Mouse (Mus musculus) right cerebral cortex, postnatal 10 days (tissue): ENCODE measurements around the gene Foxn1.

ENCODE experiments used
- DNase-seq, 2 experiments: peaks; one replicate each; pipeline ENCODE4 v3.0.0; 2021; ENCODE audit warnings: low spot score in 2 of 2

Foxn1 gene

DNA sequence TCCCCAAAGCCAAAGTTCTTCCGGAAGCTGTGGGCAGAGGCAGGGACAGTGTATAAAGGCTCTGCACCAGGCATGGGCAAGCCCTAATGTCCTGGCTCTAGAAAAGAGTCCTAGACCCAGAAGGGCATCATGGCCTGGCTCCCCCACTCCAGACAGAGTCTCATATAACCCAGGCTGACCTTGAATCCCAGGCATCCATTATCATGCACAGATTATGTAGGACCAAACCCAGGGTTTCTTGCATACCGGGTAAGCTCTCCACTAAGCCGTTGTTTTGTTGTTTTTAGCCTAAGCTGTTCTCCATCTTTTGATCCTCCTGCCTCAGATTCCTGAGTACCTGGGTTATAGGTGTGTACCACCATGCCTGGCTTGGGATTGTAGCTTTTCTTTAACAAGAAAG is 14.6 kb upstream of the Foxn1 start:
- no peak for DNase-seq

DNA sequence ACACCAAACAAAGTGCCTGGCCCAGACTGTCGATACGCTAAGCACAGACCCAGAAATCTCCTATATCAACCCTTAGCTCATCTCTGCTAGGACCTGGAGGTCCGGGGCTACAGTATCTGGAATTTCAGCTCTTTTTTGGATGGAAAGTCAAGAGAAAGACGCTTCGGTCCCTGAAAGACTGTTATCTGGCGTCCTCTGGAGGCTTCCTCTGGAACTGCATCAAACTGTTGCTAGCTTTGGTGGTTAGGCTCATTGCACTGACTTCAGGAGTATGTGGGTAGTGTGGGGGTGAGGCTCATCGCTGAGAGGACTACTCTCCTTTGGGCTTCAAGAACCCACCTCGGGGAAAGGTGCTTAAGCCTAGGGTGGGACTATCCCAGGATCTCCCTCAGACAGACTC is 13.3 kb upstream of the Foxn1 start:
- DNase-seq: peak; percentile 83 to 89

DNA sequence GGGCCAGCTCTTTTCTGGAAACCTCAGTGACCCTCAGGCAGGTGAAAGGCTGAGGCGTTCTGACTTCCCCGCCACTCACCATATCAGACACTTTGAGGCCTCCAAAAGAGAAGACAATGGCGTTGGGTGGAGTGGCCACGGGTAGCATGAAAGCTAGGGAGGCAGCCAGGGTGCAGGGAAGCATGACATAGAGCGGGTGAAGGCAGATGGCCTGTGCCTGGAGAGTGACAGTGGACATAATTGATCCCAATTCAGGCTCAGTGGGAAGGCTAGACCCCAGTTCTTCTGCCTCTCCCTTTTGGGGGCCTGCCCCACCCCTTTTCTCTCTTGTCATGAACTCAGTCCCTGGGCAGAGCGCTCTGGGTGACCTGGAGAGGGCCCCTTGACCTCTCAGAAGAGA is 11.9 kb upstream of the Foxn1 start:
- DNase-seq: no peak

DNA sequence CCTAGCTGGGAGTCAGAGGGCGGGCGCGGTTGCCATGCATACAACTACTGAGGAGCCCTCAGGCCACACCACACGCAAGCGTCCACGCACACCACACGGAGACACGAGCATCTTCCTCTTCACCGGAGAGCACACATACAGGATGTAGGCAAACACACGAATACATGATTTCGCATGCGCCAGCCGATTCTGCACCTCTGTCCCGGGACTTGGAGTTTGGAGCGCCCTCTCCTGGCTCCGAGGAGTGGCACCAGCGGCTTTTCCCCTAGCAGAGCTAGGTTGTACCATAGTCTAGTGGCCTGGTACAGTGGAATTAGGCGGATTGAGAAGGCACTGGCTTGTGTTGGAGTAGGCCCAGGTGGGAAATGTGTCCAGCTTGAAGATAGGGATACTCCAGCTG is 11.0 kb upstream of the Foxn1 start:
- peak; percentile 59 to 76 for DNase-seq

DNA sequence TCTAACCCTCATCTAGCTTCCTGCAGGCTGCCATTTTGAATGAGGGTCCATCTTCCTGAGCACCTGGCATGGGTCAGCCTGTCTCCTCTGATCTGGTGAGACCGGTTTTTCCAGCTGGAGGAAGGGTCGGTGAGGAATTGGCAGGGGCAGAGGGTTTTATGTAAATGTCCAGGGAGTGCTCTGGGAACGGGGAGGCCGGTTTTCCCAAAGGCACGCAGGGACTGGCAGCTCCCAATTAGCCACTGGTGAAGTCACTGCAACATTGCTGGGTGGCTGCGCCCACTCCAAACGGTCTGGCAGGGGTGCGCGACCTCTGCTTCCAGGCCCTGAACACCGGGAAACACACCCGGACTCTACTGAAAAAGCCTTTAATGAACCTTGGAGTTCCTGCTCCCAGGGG is 10.6 kb upstream of the Foxn1 start:
- no peak for DNase-seq

DNA sequence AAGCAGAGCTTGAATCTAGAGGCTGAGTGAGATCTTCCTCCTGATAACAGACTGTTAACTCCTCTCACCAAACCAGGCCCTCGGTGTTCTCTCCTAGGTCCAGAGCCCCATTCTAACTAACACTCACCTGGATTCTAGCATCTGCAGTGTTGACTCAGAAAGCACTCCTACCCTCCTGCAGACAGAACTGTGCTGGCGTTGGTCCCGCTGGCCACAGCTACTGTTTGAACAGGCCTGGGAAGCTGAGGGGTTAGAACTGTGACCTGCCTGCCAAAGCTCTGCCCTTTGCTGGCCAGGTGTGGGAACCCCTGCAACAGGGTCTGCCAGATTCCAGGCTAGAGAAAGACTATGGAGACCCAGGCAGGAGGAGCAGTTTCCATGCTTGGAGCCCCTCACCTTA is 6.4 kb upstream of the Foxn1 start:
- DNase-seq: no peak

DNA sequence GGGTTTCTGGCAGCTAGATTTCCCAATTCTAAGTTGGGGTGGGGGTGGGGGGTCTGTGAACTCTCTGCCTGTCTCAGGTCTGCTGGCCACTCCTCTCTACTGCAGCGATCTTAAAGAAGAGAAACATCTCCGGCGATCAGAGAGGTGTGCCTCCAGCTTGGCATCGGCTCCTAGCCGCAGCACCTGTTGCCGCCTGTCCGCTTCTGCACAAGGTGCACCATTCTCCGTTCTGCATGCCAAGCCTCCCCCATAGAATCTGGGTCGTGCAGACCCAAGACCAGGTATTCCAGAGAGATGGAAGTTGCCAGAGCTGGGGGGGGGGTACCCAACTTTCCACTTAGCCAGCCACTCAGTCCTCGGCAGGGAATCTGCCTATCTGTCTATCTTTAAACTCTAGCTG is 582 bp downstream of the Foxn1 start:
- no peak for DNase-seq

DNA sequence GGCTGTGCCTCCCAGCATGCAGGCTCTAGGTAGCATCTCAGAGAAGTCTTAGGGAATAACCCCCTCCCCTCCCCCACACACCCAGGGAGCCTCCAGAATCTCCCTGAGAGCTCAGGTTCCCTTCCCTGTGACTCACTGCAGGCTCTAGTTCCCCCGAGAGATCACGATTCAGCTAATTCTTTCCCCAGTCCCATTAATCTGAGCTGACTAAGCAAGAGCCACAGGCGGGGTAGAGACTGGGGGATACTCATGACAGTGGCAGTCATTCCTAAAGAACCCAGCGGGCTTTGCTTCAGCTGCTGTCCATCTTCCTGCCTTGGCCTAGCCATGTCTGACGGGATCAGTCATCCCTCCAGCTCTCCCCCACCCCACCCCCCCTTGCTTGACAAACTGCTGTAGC is 3.7 kb downstream of the Foxn1 start:
- DNase-seq: no peak

DNA sequence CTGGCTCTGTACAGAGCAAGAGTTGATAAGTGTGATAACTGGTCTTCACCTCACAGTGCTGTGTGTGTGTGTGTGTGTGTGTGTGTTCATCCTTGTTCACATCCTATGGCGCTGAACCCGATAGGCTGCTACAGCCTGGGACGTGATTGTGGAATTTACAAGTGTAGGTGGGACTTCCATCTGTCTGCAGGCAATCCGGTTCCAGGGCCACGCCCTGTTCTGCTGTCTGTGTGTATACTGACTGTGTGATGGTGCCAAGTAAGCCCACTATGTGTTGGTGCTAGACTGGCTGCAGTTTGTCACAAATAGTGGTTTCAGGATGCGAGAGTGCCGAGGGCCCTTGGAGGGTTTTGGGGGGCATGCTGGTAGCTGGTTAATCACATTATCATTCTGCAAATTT is 4.1 kb downstream of the Foxn1 start:
- no peak for DNase-seq

DNA sequence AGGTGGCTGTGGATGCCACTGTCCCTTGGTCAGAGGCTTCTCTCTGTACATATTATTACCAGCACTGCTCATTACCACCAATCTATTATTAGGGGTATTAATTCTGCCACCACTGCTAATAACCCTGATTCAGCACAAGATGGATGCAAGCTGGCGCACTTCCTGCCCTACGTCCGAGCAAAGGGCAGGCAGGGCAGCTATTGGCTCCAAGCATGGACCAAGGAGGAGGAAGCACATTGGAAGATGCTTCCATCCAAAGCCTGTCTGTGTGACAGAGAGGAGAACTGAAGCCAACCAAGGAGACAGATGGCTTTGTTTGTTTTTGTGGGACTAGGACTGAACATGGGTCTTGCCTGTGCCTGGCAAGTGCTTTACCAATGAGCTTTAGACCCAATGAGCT is 5.4 kb downstream of the Foxn1 start:
- no peak for DNase-seq

DNA sequence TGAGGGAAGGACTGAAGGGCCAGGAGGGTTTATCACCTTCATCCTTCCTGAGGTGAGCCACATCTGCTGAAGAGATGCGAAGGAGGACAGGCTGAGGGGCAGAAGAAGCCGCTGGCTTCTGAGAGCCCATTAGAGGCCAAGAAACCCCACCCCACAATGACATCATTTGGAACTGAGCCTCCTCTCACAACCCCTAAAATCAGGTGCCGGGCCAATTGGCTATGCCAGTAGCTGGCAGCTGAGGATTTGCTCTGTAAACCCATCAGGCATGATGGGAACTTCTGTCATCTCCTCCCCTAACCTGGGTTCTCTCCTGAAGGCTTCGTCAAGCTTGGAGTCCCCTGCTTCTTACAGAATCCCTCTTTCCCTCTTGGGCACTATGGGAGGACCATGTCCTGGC is 6.0 kb downstream of the Foxn1 start:
- no peak for DNase-seq

DNA sequence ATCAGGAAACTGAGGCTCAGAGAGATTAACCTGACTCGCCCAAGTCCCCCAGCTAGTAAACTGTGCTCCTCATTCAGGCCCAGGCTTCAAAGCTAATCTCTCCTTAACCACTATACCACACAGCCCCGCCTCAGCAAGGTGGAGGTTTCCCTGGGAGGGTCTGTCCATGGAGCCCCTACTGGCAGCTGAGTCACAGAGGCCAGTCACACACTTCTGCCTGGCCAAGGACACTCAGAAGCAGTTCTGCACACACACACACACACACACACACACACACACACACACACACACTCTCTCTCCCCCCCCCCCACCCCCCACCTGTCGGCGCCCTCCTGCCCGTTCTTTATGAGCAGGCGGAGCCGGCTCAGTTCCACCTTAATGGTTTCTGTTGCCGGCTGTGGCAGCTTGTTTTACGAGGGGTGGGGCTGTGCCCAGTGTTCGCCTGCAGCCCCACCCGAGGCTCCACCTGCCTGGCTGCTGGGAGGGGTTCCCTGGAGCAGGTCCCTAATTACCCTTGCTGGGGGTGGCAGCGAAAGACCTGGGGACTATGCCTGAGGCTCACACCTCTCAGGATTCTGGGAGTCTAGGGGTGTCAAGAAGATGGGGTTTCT is 8.7 kb downstream of the Foxn1 start:
- no peak for DNase-seq

DNA sequence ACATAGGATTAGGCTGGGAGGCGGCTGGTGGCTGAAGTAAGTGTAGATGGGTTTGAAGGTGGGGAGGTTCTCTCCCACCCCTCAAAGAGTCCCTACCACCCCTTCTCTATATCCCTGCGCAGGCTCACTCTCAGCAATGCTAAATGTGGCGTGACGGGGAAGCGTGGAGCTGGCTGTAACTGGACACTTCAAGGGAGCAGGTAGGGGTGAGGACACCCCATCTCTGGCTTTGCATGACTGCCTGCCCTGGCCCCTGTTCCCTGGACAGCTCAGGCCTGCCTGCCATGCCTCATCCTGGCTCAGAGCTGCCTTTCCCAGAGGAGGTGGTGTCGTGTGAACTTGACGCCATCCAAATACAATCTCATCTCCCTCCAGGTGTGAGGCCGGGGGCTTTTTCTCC is 12.2 kb downstream of the Foxn1 start:
- DNase-seq: no peak

DNA sequence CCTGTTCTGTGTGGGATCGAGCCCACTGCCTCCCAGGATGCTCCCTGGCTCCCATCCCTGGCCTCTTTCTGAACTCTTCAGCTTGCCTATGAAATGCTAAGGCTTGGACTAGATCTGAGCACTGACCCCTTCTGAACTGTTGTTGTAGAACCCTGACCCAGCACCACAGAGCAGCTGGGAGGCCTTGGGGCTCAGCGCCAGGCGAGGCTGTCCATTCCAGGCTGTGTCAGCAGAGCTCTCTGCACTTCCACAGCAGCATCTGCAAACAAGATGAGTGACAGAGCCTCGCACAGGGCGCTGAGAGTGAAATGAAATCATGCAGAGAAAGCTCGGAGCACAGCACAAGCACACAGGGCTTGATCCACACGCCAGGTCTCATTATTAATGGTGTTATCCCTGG is 13.7 kb downstream of the Foxn1 start:
- no peak for DNase-seq

DNA sequence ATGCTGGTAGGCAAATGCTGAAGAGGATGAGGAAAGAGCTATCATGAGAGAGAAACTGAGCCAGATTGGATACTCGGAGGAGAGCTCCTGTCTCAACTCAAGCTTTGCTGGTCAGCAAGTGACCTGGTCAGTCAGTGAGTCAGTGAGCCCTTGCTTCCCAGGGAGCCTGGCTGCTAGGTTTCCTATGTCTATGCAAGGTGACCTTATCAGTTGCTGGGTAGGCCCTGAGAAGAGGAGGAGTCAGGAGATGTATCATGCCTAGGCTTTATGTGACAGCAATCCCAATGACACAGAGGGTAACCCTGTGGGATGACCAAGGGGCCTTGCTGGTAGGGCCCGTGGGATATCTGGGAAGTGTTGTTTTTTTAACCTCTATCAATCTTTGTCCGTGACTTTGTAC is 14.2 kb downstream of the Foxn1 start:
- no peak for DNase-seq

DNA sequence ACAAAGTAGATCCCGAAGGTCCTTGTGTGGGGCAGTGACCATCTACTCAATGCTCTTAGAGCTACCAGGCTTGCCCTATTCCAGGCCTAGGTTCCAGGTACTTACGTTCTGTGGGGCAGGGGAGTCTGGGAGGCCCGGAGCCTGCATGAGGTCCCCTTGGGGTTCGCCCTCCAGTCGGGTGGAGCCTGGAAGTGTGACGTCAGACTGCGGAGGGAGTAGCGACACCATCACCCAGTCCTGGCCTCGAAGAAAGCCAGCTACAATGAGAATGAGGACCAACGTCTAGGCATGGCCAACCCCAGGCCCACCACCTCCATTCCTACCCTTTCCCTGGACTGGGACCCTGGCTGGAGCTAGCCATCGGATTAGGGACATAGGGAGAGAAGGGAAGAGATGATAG is 14.6 kb downstream of the Foxn1 start:
- no peak for DNase-seq

DNA sequence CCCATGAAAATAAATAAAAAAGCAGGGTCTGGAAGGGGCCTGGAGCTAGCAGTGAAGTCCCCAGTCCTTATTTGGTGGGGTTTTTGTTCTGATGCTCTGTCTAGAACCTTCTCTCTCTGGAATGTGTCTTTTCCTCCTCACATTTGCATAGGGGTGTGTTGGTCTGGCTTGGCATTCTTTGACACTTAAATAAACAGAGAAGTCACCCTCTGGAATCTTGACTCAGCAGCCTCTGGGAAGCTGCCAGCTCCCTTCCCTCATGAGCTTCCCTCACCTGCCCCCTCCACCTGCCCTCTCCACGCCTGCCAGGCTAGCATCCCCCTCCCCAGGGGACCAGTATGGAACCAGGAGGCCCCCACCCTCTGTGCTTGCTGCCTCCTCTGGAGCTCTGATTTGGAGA is 16.0 kb downstream of the Foxn1 start:
- DNase-seq: no peak

DNA sequence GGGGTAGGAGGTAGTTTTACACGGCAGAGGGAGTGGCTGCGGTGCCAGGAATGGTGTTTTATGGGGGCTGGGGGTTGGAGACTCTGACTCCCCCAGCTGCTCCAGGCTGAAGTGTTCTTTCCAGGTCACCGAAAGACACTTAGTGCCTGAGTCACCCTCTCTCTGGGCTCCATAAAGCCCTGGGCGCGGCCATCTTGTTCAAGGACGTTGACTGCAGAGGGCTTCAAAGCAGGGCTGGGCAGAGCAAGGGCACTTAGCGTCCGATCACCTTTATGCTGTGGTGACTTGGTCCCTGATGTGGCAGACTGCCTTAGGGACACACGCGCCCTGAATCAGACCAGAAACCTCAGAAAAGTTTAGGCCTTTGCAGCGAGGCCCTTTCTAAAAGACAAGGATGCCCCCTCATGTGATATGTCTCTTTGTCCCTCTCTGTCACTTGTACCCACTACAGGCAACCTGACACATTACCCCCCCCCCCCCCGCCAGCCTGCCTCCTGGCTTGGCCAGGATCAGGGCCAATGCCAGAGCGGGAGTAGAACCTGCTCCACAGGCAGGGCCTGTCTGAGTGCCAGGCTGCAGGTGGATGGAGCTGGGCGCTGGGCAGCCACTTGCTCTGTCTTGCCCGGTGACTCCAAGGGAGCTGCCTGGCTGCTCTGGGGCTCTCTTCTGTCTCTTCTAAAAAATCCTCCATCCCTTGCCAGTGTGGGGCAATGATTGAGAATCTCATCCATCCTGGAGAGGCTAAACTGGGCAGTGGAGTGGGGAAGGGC is 18.7 kb downstream of the Foxn1 start:
- no peak for DNase-seq

DNA sequence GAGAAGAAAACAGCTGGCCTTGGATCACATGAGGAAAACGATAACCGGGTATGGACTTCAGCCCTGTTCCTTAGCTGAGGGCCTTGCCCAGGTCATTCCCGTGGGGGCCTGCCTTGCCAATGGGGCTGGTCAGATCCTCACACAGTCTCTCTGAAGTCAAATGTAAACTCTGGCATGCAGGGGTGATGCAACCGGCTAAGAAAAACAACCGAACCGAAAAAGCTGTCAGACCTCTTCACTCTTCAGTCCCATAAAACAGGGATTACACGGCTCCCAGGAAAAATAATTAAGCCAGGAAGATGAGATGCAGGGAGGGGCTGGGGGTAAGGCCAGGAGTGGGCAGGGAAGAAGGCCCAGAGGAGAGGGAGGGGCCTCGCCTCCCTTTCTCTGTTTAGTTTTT is 22.3 kb downstream of the Foxn1 start:
- no peak for DNase-seq

DNA sequence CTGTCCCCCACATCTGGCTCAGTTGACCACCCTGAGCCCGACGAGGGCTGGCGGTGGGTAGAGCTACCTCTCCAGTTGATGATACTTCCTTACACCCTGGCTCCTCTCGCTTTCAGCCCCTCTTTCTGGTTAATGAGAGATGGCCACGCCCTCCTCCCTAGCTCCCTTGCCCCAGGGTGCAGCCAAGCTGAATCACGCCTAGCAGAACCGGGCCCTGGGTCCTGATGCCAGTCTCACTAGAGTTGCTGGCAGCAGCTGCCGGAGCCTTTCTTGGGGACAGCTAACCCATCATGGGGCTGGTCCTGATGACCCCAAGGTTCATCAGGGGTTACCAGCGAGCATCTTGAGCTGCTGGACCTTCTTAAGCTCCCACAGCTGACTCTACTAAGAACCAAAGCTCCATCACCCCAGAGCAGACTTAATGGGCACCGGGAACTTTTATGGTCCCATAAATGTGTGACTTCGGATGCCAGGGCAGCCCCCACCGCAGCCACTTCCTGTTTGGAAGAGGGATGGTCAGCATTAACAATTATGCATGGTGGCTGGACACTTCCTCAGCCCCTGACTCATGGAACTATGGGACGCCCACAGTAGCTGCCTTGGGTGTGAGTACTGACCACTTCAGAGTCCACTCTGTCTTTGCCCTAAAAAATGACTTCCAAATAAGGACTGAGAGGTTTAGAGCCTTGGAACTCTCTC is 22.9 kb downstream of the Foxn1 start:
- DNase-seq: no peak

DNA sequence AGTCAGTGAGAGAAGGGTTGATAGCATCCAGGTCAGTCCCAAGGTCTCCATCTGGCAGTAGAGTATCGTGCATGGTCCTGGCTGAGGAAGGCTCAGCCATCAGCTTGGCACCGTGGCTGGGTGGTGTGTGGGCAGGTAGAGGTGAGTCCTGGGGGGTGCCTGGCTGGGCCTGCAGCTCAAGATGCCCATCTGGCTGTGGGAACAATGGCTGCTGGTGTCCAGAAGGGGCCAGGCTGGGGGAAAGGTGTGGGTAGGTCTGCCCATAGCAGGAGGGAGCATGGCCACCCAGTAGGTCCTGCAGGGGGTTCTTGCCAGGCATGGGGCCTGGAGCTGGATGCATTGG is 25.6 kb downstream of the Foxn1 start:
- DNase-seq: no peak

DNA sequence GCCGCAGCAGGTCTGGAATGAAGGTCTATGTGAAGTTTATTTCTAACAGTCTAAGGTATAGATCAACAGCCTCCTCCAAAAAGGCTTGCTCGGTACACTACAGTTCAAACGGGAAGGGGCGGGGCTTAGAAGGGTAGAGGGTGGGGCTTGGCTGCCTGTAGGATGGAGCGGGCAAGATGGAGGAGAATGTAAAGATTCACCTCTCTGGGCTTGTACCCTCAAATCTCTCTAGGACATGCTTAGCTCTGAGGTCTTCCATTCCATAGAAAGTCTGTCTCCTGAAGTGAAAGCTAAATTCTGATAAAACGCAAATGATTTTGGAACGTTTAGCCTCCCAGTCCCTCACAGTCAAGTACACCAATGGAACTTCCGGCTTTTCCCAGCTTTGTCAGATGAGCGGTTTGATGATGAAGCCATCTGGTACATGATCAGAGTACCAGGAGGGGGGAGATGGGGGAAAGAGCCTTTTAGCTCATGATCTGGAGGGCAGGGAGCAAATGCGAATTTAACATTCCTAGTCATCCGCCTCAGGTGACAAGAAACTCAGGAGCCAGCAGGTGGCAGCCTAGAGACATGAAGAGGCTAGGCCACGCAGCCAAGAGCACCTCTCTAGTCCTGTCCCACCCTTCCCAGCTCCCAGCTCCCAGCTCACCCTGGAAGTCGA is 26.1 kb downstream of the Foxn1 start:
- DNase-seq: peak; percentile 75 to 86
